Mouse (Mus musculus) T-helper 17 cell (primary cell): ENCODE data around the gene Wdr5b.

Experiments used
- in situ Hi-C, 2 experiments: fragments of 300-600 bp; cut with MboI, MseI; formaldehyde crosslinking; loops; 1 replicate in 1 of 2; 2 replicates in 1 of 2; pipeline ENCODE4 v1.15.1; 2025; ENCODE audit warnings: high pct_unique_total_duplicates in 2 of 2

Wdr5b gene

DNA sequence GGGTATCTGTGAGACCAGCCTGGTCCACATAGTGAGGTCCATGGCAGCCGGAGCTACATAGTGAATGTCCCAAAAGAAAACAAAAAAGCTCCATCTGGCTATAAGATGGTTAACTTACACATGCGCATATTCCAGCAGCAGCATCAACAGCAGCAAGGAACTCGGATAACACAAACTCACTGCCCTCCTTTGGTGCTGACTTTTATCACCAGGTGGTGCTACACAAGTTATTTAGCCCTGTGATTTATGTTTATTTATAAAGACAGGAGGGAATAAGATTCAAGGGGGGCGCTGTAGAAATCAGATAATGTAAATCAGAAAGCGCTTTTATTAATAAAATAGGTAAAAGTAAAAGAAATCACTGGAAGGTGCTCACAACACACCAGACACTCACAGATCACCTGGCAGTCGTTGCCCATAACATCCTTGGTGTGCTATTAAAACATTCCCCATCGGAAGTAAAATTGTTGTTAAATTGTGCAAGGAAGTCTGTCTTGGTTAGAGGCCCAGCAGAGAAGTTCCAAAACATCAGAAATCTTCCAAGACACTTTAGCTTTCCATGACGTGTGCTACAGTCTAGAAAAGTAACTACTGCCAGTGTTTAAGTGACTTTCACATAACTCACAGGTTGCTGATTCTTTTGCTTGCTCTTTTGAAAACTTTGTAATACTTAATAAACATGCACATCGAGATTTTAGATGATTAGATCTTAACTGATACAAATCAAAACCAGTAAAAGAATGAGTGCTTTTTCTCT lies 29.0 kb downstream of the Wdr5b start:
- in situ Hi-C loops, result loop anchor here in 1 of 2 experiments (10.0 kb wide), 1 partner anchor 555 kb away; no protein-coding TSS in a partner anchor

DNA sequence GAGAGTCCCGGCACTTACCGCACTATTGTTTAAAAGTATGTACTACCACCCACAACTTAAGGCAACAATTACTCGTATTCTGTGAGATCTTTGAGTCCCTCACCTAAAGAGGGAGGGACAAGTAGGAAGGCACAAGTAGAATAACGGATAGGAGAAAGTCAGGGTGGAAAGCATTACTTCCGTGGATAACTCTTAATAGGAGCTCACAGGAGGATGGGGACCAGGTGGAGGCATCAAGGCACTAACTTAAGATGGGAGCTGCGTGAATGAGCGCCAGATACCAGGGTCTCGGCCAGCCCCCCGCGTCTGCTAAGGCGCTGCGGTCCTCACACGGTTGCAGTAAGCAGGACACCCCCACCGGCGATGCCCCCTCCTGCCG lies 30.1 kb downstream of the Wdr5b start:
- in situ Hi-C loops, result loop anchor here in 1 of 2 experiments (10.0 kb wide), 1 partner anchor 554 kb away; no protein-coding TSS in a partner anchor

GRCm38 (mm10) chr16:36071450-36072379 lies 30.7 kb downstream of the Wdr5b start, which contains the start of the genes Fam162a and Ccdc58:
Gene Fam162a (minus strand): TSS chr16:36071594.
Gene Ccdc58 (plus strand): TSS chr16:36071685.
- in situ Hi-C loops, result loop anchor here in 1 of 2 experiments (10.0 kb wide), 1 partner anchor 553 kb away; no protein-coding TSS in a partner anchor

DNA sequence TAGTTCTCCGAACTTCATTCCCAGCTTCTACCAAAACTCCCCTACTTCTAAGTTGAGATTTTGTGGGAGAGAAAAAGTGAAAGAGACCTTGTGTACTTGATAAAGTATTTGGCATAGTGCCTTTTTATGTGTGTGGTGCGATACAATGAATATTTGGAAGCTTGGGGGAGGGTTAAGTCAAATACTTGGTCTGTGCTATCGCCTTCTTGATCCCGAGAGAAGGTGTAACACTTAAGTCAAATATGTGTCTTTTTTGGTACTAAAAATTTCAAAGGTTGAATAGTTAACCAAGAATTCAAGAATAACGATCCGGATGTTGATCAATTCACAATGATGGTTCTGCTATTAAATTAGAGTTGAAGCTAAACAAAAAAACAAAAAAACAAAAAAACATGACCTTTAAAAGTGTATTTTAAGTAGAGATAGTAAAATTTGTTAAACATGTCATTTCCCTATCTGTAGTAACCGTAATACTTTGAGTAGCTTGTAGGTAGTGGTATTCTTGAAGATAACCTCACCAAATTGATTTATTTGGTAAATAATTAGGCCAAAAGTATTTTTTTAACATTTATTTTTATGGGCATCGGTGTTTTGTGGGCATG lies 31.5 kb downstream of the Wdr5b start:
- in situ Hi-C loops, result loop anchor here in 1 of 2 experiments (10.0 kb wide), 1 partner anchor 552 kb away; no protein-coding TSS in a partner anchor

DNA sequence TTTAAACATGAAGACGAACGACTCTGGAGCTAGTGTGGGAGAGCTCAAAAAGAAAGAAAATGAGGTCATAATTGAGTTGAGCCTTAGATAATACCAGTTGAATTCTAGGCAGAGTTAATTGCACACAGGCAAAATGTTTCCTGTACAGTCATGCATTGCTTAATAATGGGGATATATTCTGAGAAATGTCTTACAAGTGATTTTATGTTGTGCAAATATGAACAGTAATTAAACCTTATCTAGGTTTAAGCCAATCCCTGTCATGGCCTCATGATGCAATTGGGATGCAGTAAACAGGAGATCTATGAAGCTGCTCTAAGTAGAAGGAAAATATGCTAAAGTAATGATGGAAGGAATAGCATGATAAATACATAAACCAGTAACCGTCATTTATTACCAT lies 33.8 kb downstream of the Wdr5b start:
- in situ Hi-C loops, result loop anchor here in 1 of 2 experiments (10.0 kb wide), 1 partner anchor 550 kb away; no protein-coding TSS in a partner anchor

DNA sequence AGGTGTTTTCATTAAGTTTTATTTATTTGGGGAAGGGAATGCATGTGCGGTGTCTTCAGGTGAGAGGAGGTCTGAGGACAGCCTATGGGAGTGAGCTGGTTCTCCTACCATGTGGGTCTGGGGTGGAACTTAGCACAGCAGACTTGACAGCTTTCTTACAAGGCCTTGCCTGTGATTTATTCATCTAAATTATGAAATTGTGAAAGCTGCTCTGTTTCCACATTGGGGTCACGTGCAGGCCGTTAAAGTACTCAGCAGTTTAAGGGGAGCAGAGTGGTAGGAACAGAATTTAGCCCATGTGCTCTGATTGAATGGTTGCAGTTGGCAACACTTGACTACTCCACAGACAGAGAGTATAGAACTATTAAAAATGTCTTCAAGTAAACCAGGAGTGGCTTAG lies 38.9 kb downstream of the Wdr5b start:
- in situ Hi-C loops, result loop anchor here in 1 of 2 experiments (10.0 kb wide), 1 partner anchor 545 kb away; no protein-coding TSS in a partner anchor

GRCm38 (mm10) chr16:36087846-36088245 lies 46.9 kb downstream of the Wdr5b start:
- in situ Hi-C loops, result loop anchor here in 1 of 2 experiments (5.0 kb wide), 1 partner anchor 734 kb away; no protein-coding TSS in a partner anchor

- in situ Hi-C loops, result loop anchor here in 1 of 2 experiments (5.0 kb wide), 1 partner anchor 733 kb away; no protein-coding TSS in a partner anchor
Measured at GRCm38 (mm10) chr16:36089065-36089464, 48.1 kb downstream of the Wdr5b start.

DNA sequence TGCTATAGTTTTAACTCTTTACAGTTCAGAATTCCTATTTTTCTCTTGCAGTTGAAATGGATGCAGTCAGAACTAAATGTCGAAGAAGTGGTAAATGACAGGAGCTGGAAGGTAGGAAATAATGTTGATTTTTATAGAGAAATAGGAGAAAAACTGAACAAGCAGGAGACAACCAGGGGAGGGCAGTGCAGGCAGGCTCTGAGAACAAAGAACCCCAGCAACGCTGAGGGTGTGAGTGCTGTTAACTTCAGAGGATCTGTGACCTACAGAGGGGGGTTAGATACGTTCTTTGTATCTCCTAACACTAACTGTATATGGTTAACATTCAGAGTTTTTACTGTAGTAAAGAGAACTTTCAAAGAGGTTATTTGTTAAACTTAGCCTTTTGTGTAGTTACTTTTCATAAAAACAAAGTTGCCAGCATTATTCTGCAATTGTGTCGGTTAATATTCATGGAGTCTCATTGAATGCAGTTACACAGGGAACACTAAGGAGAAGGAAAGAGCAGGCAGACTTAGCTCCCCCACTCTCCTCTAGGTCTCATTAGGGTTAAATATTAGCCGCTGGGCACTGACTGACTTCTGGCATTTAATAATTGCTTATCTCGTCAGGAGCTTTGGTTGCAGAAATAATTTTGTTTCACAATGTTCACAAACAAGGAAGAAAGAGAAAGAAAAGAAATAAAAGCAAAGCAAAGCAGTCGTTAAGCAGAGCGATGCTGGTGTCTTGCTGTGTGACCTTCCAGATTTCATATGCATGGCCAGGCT lies 49.0 kb downstream of the Wdr5b start:
- in situ Hi-C loops, result loop anchor here in 1 of 2 experiments (5.0 kb wide), 1 partner anchor 732 kb away; no protein-coding TSS in a partner anchor

GRCm38 (mm10) chr16:36090785-36091509 lies 50.0 kb downstream of the Wdr5b start:
- in situ Hi-C loops, result no loop called here
